Mouse (Mus musculus) leukemia stem cell, adult 10-12 weeks (primary cell): Measurements from ENCODE around the gene Gbe1. TPM values are rescaled to one million over a fixed set of nuclear protein-coding genes. Genes with fewer than 3 reads are reported as not detected.

ENCODE experiments used
- polyA plus RNA-seq: library from polyadenylated mRNA; stranded (reverse); fragments of >175 nt; gene quantifications from 2 replicates; pipeline ENCODE4 v1.2.3, GENCODE M21; 2012; ENCODE audit warnings: low replicate concordance

The Gbe1 gene
- 0.97 and 1.3 TPM in 2 replicates for polyA plus RNA-seq

DNA sequence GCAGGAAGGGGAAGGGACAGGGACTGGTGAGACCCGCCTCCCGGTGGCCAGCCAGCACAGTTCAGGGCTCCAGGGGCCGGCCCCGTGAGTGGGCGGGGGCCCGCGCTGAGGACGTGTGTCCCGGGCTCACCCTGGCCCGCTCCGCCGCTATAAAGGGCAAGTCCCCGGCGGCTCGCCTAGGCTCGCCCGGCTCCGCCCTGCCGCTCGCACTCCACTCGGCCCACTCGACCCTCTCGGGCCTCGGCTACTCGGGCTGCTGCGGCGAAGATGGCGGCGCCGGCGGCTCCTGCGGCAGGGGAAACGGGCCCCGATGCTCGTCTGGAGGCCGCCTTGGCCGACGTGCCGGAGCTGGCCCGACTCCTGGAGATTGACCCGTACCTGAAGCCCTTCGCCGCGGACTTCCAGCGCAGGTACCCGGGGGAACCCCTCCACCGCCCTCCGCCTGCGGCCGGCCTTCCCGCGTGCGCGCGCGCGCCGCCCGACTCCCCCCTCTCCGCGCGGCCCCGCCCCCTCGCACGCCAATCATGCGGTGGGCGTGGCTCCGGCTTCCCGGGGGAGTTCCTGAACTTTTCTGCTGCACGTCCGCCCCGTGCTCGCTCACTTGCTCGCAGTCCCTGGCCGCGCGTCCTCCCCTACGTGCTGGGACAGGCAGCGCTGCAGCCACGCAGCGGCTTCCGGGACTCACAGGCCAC, at the start of gene Gbe1:
Gene Gbe1 (plus strand): TSS at position 64 of the 692 bp plus-strand sequence.

